Mouse (Mus musculus) fibroblast of lung, adult 2 months (primary cell): ENCODE data around the gene Capn5.
A peak's percentile ranks its signal among the peaks of the same experiment; 100 is the strongest.
"Not testable (repeated sequence)": the region's sequence is repeated elsewhere in the genome, so short reads cannot be mapped to it uniquely, and the experiment has no call there.

Source experiments
- DNase-seq: peaks from one replicate; pipeline ENCODE4 v3.0.0-alpha.2; 2011; ENCODE audit warnings: low read depth

The Capn5 gene

GRCm38 (mm10) chr7:98177929-98178559, at the start of gene Capn5:
TSS of gene Capn5 (minus strand) at chr7:98178274.
- DNase-seq: peak; percentile 44

GRCm38 (mm10) chr7:98223796-98224195, 45.7 kb upstream of the Capn5 start:
- DNase-seq: no peak

GRCm38 (mm10) chr7:98216713-98217112, 38.6 kb upstream of the Capn5 start:
- DNase-seq: no peak

GRCm38 (mm10) chr7:98202946-98203345, 24.9 kb upstream of the Capn5 start:
- DNase-seq: no peak

- DNase-seq: no peak
These were observed 23.5 kb upstream of the Capn5 start for GRCm38 (mm10) chr7:98201493-98202028.

- DNase-seq: no peak
These were observed 22.3 kb upstream of the Capn5 start for GRCm38 (mm10) chr7:98200396-98200795.

- DNase-seq: no peak
These were observed 21.3 kb upstream of the Capn5 start, which contains the start of gene B3gnt6 for GRCm38 (mm10) chr7:98199381-98199780. TSS of gene B3gnt6 (minus strand) at chr7:98199481.

- no peak for DNase-seq
These were observed 17.2 kb upstream of the Capn5 start for GRCm38 (mm10) chr7:98195151-98195801.

- DNase-seq: no peak
These were observed 16.1 kb upstream of the Capn5 start for GRCm38 (mm10) chr7:98194026-98194792.

- no peak for DNase-seq
These were observed 15.5 kb upstream of the Capn5 start for GRCm38 (mm10) chr7:98193515-98194025.

GRCm38 (mm10) chr7:98191571-98192250, 13.6 kb upstream of the Capn5 start:
- no peak for DNase-seq

GRCm38 (mm10) chr7:98190578-98190977, 12.5 kb upstream of the Capn5 start:
- no peak for DNase-seq

GRCm38 (mm10) chr7:98189745-98190144, 11.7 kb upstream of the Capn5 start:
- no peak for DNase-seq

GRCm38 (mm10) chr7:98188680-98189079, 10.6 kb upstream of the Capn5 start:
- no peak for DNase-seq

- DNase-seq: no peak
These were observed 10.2 kb upstream of the Capn5 start for GRCm38 (mm10) chr7:98188238-98188637.

GRCm38 (mm10) chr7:98187332-98187731, 9.3 kb upstream of the Capn5 start:
- DNase-seq: not testable (repeated sequence)

GRCm38 (mm10) chr7:98186637-98187036, 8.6 kb upstream of the Capn5 start:
- no peak for DNase-seq

GRCm38 (mm10) chr7:98185326-98185725, 7.3 kb upstream of the Capn5 start:
- no peak for DNase-seq

GRCm38 (mm10) chr7:98178560-98179231, 622 bp upstream of the Capn5 start:
- no peak for DNase-seq

GRCm38 (mm10) chr7:98177566-98177928, 527 bp downstream of the Capn5 start:
- DNase-seq: no peak

- no peak for DNase-seq
These were observed 996 bp downstream of the Capn5 start for GRCm38 (mm10) chr7:98177071-98177485.
